Mouse (Mus musculus): ENCODE results near the gene Klhl2. TPM values are rescaled to one million over a fixed set of nuclear protein-coding genes. Genes with fewer than 3 reads are reported as not detected.

The Klhl2 gene
- polyA plus RNA-seq, 1 experiment from 2014 or later: 32.4 TPM

GRCm38 (mm10) chr8:64826461-64826860 is 23.4 kb downstream of the Klhl2 start:
- H3K36me3 ChIP-seq (ENCODE audit: control insufficient read depth, insufficient read depth, low read length): peaks cover 21% of the 10 kb centered on the region
- H3K27ac ChIP-seq (replicated peaks; ENCODE audit: low read depth, low read length): no peak overlapping the region
- no peak overlapping the region for H3K4me2 ChIP-seq (ENCODE audit: low read length)
- H3K9ac ChIP-seq (replicated peaks; ENCODE audit: low read length): no peak overlapping the region
- ATAC-seq (ENCODE audit: low FRiP score, low TSS enrichment): no peak
- H3K4me3 ChIP-seq (replicated peaks; ENCODE audit: low read depth, low read length): no peak overlapping the region
- WGBS: 81% methylated on average over 8 of the region's 8 CpGs
- H3K27me3 ChIP-seq (ENCODE audit: control insufficient read depth, insufficient read depth, low read length): no peaks in the 10 kb centered on the region
- H3K4me1 ChIP-seq (ENCODE audit: control insufficient read depth, insufficient read depth, low read length): no peaks in the 10 kb centered on the region
- H3K9me3 ChIP-seq (ENCODE audit: control insufficient read depth, low read length): no peaks in the 10 kb centered on the region
- DNase-seq: no peak

DNA sequence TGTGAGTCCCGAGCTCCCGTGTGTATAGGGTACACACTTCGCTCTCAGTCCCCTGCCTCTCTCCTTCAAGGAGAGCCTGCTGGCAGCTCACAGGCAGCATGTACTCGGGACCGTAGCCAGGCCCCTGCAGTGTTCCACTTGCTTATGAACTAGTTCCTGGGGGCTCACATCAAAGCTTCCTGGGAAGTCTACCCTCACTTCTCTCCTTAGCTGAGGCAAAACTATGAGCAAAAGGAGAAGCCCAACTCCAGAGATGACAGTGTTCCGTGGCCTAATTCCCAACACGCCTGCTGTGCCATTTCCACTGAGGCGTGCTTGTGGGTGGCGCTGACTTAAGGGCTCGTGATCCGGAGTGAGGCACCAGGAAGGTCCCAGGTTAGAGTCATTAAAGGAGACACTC is 25.9 kb downstream of the Klhl2 start:
- Histone ChIP-seq H3K9me3 (ENCODE audit: control insufficient read depth, low read length) (no peaks in the 10 kb centered on the region), H3K4me1 (ENCODE audit: control insufficient read depth, insufficient read depth, low read length) (no peaks in the 10 kb centered on the region), H3K36me3 (ENCODE audit: control insufficient read depth, insufficient read depth, low read length) (peaks cover 22% of the 10 kb centered on the region), H3K27ac (replicated peaks; ENCODE audit: low read depth, low read length) (no peak overlapping the region), H3K4me2 (ENCODE audit: low read length) (no peak overlapping the region), H3K9ac (replicated peaks; ENCODE audit: low read length) (no peak overlapping the region), H3K27me3 (ENCODE audit: control insufficient read depth, insufficient read depth, low read length) (no peaks in the 10 kb centered on the region), H3K4me3 (replicated peaks; ENCODE audit: low read depth, low read length) (no peak overlapping the region)
- ATAC-seq (ENCODE audit: low FRiP score, low TSS enrichment) (no peak), DNase-seq (no peak)
- 83% methylated on average over 11 of the region's 11 CpGs for WGBS

GRCm38 (mm10) chr8:64820940-64821339 is 28.9 kb downstream of the Klhl2 start:
- no peak overlapping the region for H3K4me2 ChIP-seq (ENCODE audit: low read length)
- no peak for ATAC-seq (ENCODE audit: low FRiP score, low TSS enrichment)
- 97% methylated on average over 4 of the region's 4 CpGs for WGBS
- no peaks in the 10 kb centered on the region for H3K27me3 ChIP-seq (ENCODE audit: control insufficient read depth, insufficient read depth, low read length)
- no peak overlapping the region for H3K9ac ChIP-seq (replicated peaks; ENCODE audit: low read length)
- no peak overlapping the region for H3K27ac ChIP-seq (replicated peaks; ENCODE audit: low read depth, low read length)
- no peak for DNase-seq
- H3K4me3 ChIP-seq (replicated peaks; ENCODE audit: low read depth, low read length): no peak overlapping the region
- peaks cover 18% of the 10 kb centered on the region for H3K36me3 ChIP-seq (ENCODE audit: control insufficient read depth, insufficient read depth, low read length)
- H3K4me1 ChIP-seq (ENCODE audit: control insufficient read depth, insufficient read depth, low read length): no peaks in the 10 kb centered on the region
- no peaks in the 10 kb centered on the region for H3K9me3 ChIP-seq (ENCODE audit: control insufficient read depth, low read length)

- no peaks in the 10 kb centered on the region for H3K27me3 ChIP-seq (ENCODE audit: control insufficient read depth, insufficient read depth, low read length)
- H3K36me3 ChIP-seq (ENCODE audit: control insufficient read depth, insufficient read depth, low read length): peaks cover 10% of the 10 kb centered on the region
- no peak overlapping the region for H3K27ac ChIP-seq (replicated peaks; ENCODE audit: low read depth, low read length)
- H3K9me3 ChIP-seq (ENCODE audit: control insufficient read depth, low read length): no peaks in the 10 kb centered on the region
- no peak overlapping the region for H3K4me3 ChIP-seq (replicated peaks; ENCODE audit: low read depth, low read length)
- no peak overlapping the region for H3K9ac ChIP-seq (replicated peaks; ENCODE audit: low read length)
- no peak for ATAC-seq (ENCODE audit: low FRiP score, low TSS enrichment)
- no peak for DNase-seq
- no peaks in the 10 kb centered on the region for H3K4me1 ChIP-seq (ENCODE audit: control insufficient read depth, insufficient read depth, low read length)
- WGBS: 95% methylated on average over 9 of the region's 9 CpGs
- no peak overlapping the region for H3K4me2 ChIP-seq (ENCODE audit: low read length)
Measured at GRCm38 (mm10) chr8:64811790-64812189, 38.0 kb downstream of the Klhl2 start.

GRCm38 (mm10) chr8:64811083-64811482 is 38.7 kb downstream of the Klhl2 start:
- H3K36me3 ChIP-seq (ENCODE audit: control insufficient read depth, insufficient read depth, low read length): peaks cover 10% of the 10 kb centered on the region
- no peak overlapping the region for H3K9ac ChIP-seq (replicated peaks; ENCODE audit: low read length)
- DNase-seq: no peak
- H3K4me2 ChIP-seq (ENCODE audit: low read length): no peak overlapping the region
- no peaks in the 10 kb centered on the region for H3K9me3 ChIP-seq (ENCODE audit: control insufficient read depth, low read length)
- H3K4me3 ChIP-seq (replicated peaks; ENCODE audit: low read depth, low read length): no peak overlapping the region
- WGBS: 86% methylated on average over 4 of the region's 4 CpGs
- no peaks in the 10 kb centered on the region for H3K4me1 ChIP-seq (ENCODE audit: control insufficient read depth, insufficient read depth, low read length)
- no peaks in the 10 kb centered on the region for H3K27me3 ChIP-seq (ENCODE audit: control insufficient read depth, insufficient read depth, low read length)
- no peak for ATAC-seq (ENCODE audit: low FRiP score, low TSS enrichment)
- no peak overlapping the region for H3K27ac ChIP-seq (replicated peaks; ENCODE audit: low read depth, low read length)

GRCm38 (mm10) chr8:64806558-64806957 is 43.3 kb downstream of the Klhl2 start:
- no peak overlapping the region for H3K9ac ChIP-seq (replicated peaks; ENCODE audit: low read length)
- no peak for DNase-seq
- no peaks in the 10 kb centered on the region for H3K27me3 ChIP-seq (ENCODE audit: control insufficient read depth, insufficient read depth, low read length)
- no peak overlapping the region for H3K27ac ChIP-seq (replicated peaks; ENCODE audit: low read depth, low read length)
- H3K4me3 ChIP-seq (replicated peaks; ENCODE audit: low read depth, low read length): no peak overlapping the region
- no peak for ATAC-seq (ENCODE audit: low FRiP score, low TSS enrichment)
- no peaks in the 10 kb centered on the region for H3K9me3 ChIP-seq (ENCODE audit: control insufficient read depth, low read length)
- H3K36me3 ChIP-seq (ENCODE audit: control insufficient read depth, insufficient read depth, low read length): peaks cover 8% of the 10 kb centered on the region
- 98% methylated on average over 3 of the region's 3 CpGs for WGBS
- no peak overlapping the region for H3K4me2 ChIP-seq (ENCODE audit: low read length)
- H3K4me1 ChIP-seq (ENCODE audit: control insufficient read depth, insufficient read depth, low read length): no peaks in the 10 kb centered on the region

DNA sequence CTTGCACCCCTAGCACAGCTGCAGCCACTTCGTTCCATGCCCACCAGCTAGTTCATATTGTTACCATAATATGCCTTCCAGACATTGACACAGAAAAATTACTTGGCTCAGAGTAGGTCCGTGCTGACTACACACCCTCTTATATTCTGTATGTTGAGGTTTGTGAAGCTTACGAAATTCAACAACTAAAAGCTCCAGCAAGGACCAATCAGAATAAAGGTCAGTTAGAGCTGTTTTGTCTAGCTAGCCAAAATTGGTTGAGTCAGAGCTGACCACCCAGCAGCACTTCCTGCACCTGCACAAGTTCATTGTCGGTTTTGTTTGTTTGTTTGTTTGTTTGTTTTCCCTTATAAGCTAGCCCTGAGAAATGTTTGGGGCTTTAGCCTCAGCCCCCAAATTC is 44.8 kb downstream of the Klhl2 start:
- Histone ChIP-seq H3K9me3 (ENCODE audit: control insufficient read depth, low read length) (no peaks in the 10 kb centered on the region), H3K9ac (replicated peaks; ENCODE audit: low read length) (no peak overlapping the region), H3K4me3 (replicated peaks; ENCODE audit: low read depth, low read length) (no peak overlapping the region), H3K27ac (replicated peaks; ENCODE audit: low read depth, low read length) (no peak overlapping the region), H3K36me3 (ENCODE audit: control insufficient read depth, insufficient read depth, low read length) (no peaks in the 10 kb centered on the region), H3K27me3 (ENCODE audit: control insufficient read depth, insufficient read depth, low read length) (no peaks in the 10 kb centered on the region), H3K4me1 (ENCODE audit: control insufficient read depth, insufficient read depth, low read length) (no peaks in the 10 kb centered on the region), H3K4me2 (ENCODE audit: low read length) (no peak overlapping the region)
- 88% methylated on average over 4 of the region's 4 CpGs for WGBS
- DNase-seq (no peak), ATAC-seq (ENCODE audit: low FRiP score, low TSS enrichment) (no peak)

DNA sequence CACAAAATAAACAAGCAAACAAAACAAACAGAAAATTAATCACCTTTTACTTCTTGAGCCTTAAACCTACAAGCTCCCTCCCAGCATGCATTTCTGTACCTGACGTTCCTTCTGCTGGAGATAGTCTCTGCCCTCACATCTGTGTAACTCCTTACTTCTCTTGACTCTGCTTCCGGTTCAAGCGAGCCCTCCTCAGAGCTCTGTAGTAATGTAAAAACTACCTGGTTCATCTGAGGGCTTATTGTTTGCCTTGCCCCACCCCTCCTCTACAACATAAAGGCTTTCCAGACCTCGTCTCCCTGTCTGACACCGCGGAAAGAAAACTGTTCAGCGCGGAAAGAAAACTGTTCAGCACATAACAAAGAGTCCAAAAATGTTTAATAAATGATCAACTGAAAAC is 50.5 kb downstream of the Klhl2 start:
- Histone ChIP-seq H3K9ac (replicated peaks; ENCODE audit: low read length) (no peak overlapping the region), H3K9me3 (ENCODE audit: control insufficient read depth, low read length) (no peaks in the 10 kb centered on the region), H3K4me1 (ENCODE audit: control insufficient read depth, insufficient read depth, low read length) (no peaks in the 10 kb centered on the region), H3K4me2 (ENCODE audit: low read length) (no peak overlapping the region), H3K36me3 (ENCODE audit: control insufficient read depth, insufficient read depth, low read length) (no peaks in the 10 kb centered on the region), H3K4me3 (replicated peaks; ENCODE audit: low read depth, low read length) (no peak overlapping the region), H3K27me3 (ENCODE audit: control insufficient read depth, insufficient read depth, low read length) (no peaks in the 10 kb centered on the region), H3K27ac (replicated peaks; ENCODE audit: low read depth, low read length) (no peak overlapping the region)
- DNase-seq (no peak), ATAC-seq (ENCODE audit: low FRiP score, low TSS enrichment) (no peak)
- 91% methylated on average over 8 of the region's 8 CpGs for WGBS

- Histone ChIP-seq H3K27ac (replicated peaks; ENCODE audit: low read depth, low read length) (no peak overlapping the region), H3K4me3 (replicated peaks; ENCODE audit: low read depth, low read length) (no peak overlapping the region), H3K9ac (replicated peaks; ENCODE audit: low read length) (no peak overlapping the region), H3K4me1 (ENCODE audit: control insufficient read depth, insufficient read depth, low read length) (no peaks in the 10 kb centered on the region), H3K36me3 (ENCODE audit: control insufficient read depth, insufficient read depth, low read length) (no peaks in the 10 kb centered on the region), H3K9me3 (ENCODE audit: control insufficient read depth, low read length) (no peaks in the 10 kb centered on the region), H3K27me3 (ENCODE audit: control insufficient read depth, insufficient read depth, low read length) (no peaks in the 10 kb centered on the region), H3K4me2 (ENCODE audit: low read length) (no peak overlapping the region)
- no peak for DNase-seq
- 88% methylated on average over 3 of the region's 3 CpGs for WGBS
- no peak for ATAC-seq (ENCODE audit: low FRiP score, low TSS enrichment)
Measured at GRCm38 (mm10) chr8:64798503-64798902, 51.3 kb downstream of the Klhl2 start.

Data from midbrain, embryonic 14.5 days (tissue).